Mouse (Mus musculus): ENCODE data around the gene Nek5. TPM values are rescaled to one million over a fixed set of nuclear protein-coding genes. Genes with fewer than 3 reads are reported as not detected.
A peak's percentile ranks its signal among the peaks of the same experiment; 100 is the strongest.

The Nek5 gene
- total and polyA plus RNA-seq, 2 experiments: 0.10 to 0.28 TPM

- 94% methylated on average over 8 of the region's 8 CpGs for WGBS
Observed at GRCm38 (mm10) chr8:22162206-22162605, 37.4 kb upstream of the Nek5 start.

GRCm38 (mm10) chr8:22150345-22150663 is 25.5 kb upstream of the Nek5 start:
- H3K79me2 ChIP-seq (ENCODE audit: control insufficient read depth, insufficient read depth, low read length): no peaks in the 10 kb centered on the region
- TF ChIP-seq CTCF (IDR thresholded peaks at IDR 0.05; ENCODE audit: low read depth, low read length): no peak
- TF ChIP-seq POLR2A (IDR thresholded peaks at IDR 0.05; ENCODE audit: extremely low read depth, insufficient read depth, low read length): no peak
- peaks cover 5% of the 10 kb centered on the region for H3K4me1 ChIP-seq (ENCODE audit: control insufficient read depth, insufficient read depth, low read length)
- no peaks in the 10 kb centered on the region for H3K27me3 ChIP-seq (ENCODE audit: control insufficient read depth, insufficient read depth, low read length)
- no peaks in the 10 kb centered on the region for H3K36me3 ChIP-seq (ENCODE audit: control insufficient read depth, insufficient read depth, low read length)
- no peak overlapping the region for H3K4me3 ChIP-seq (ENCODE audit: insufficient read depth, low read depth, low read length)
- DNase-seq (ENCODE audit: extremely low read depth, low read depth, low spot score): peak; percentile 69
- H3K9ac ChIP-seq (ENCODE audit: low read depth, low read length): no peak overlapping the region
- 31% methylated on average over 3 of the region's 3 CpGs for WGBS
- no peak overlapping the region for H3K27ac ChIP-seq (replicated peaks; ENCODE audit: insufficient read depth, low read depth, low read length)

More at GRCm38 (mm10) chr8:22162206-22162605, 37.4 kb upstream of the Nek5 start:
- Histone ChIP-seq H3K4me3 (ENCODE audit: insufficient read depth, low read depth, low read length) (no peak overlapping the region), H3K9ac (ENCODE audit: low read depth, low read length) (no peak overlapping the region), H3K79me2 (ENCODE audit: control insufficient read depth, insufficient read depth, low read length) (no peaks in the 10 kb centered on the region), H3K27ac (replicated peaks; ENCODE audit: insufficient read depth, low read depth, low read length) (no peak overlapping the region), H3K36me3 (ENCODE audit: control insufficient read depth, insufficient read depth, low read length) (0 out of 2 replicates have a peak, but pooled peaks cover 3% of the 10 kb centered on the region), H3K27me3 (ENCODE audit: control insufficient read depth, insufficient read depth, low read length) (no peaks in the 10 kb centered on the region), H3K4me1 (ENCODE audit: control insufficient read depth, insufficient read depth, low read length) (peaks cover 3% of the 10 kb centered on the region)
- no peak for DNase-seq (ENCODE audit: extremely low read depth, low read depth, low spot score)
- TF ChIP-seq POLR2A (IDR thresholded peaks at IDR 0.05; ENCODE audit: extremely low read depth, insufficient read depth, low read length) (no peak), CTCF (IDR thresholded peaks at IDR 0.05; ENCODE audit: low read depth, low read length) (no peak)

DNA sequence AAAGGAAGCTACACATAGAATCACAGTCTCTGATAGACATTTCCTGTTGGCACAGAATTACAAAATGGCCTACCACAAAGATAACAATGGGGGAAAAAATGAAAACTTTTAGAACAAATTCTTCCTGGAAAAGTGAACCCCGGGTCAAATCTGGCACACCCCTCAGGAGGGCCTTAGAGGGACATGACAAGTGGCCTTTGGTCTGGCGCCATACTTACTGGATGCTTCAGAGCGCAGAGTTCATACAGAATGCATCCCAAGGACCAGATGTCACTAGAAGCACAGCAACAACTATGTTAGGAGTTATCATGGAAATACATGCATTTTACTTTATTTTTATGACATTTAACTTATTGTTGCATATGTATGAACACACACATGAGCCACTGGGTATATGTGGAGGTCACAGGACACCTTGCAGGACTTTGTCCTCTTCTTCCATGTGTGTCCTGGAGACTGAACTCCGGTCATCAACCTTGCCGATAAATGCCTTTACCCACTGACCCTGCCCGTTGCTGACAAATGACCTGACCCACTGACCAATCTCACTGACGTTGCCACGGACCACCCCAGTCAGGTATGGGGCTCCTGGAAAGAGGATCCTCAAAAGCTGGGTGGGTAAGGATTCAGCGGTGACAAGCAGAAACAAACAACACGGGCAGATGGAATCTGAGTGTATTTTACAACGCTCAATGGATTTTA is 24.9 kb upstream of the Nek5 start:
- DNase-seq (ENCODE audit: extremely low read depth, low read depth, low spot score): peak; percentile 61
- no peaks in the 10 kb centered on the region for H3K27me3 ChIP-seq (ENCODE audit: control insufficient read depth, insufficient read depth, low read length)
- 31% methylated on average over 11 of the region's 11 CpGs for WGBS
- no peak overlapping the region for H3K27ac ChIP-seq (replicated peaks; ENCODE audit: insufficient read depth, low read depth, low read length)
- TF ChIP-seq CTCF (IDR thresholded peaks at IDR 0.05; ENCODE audit: low read depth, low read length) (no peak), POLR2A (IDR thresholded peaks at IDR 0.05; ENCODE audit: extremely low read depth, insufficient read depth, low read length) (no peak)
- no peak overlapping the region for H3K4me3 ChIP-seq (ENCODE audit: insufficient read depth, low read depth, low read length)
- no peaks in the 10 kb centered on the region for H3K79me2 ChIP-seq (ENCODE audit: control insufficient read depth, insufficient read depth, low read length)
- H3K4me1 ChIP-seq (ENCODE audit: control insufficient read depth, insufficient read depth, low read length): peaks cover 5% of the 10 kb centered on the region
- no peaks in the 10 kb centered on the region for H3K36me3 ChIP-seq (ENCODE audit: control insufficient read depth, insufficient read depth, low read length)
- no peak overlapping the region for H3K9ac ChIP-seq (ENCODE audit: low read depth, low read length)

- Histone ChIP-seq H3K27me3 (ENCODE audit: control insufficient read depth, insufficient read depth, low read length) (no peaks in the 10 kb centered on the region), H3K4me1 (ENCODE audit: control insufficient read depth, insufficient read depth, low read length) (peaks cover 5% of the 10 kb centered on the region), H3K36me3 (ENCODE audit: control insufficient read depth, insufficient read depth, low read length) (no peaks in the 10 kb centered on the region), H3K27ac (replicated peaks; ENCODE audit: insufficient read depth, low read depth, low read length) (no peak overlapping the region), H3K4me3 (ENCODE audit: insufficient read depth, low read depth, low read length) (no peak overlapping the region), H3K79me2 (ENCODE audit: control insufficient read depth, insufficient read depth, low read length) (no peaks in the 10 kb centered on the region), H3K9ac (ENCODE audit: low read depth, low read length) (no peak overlapping the region)
- no peak for TF ChIP-seq POLR2A (IDR thresholded peaks at IDR 0.05; ENCODE audit: extremely low read depth, insufficient read depth, low read length)
- no peak for TF ChIP-seq CTCF (IDR thresholded peaks at IDR 0.05; ENCODE audit: low read depth, low read length)
- 87% methylated on average over 7 of the region's 7 CpGs for WGBS
- DNase-seq (ENCODE audit: extremely low read depth, low read depth, low spot score): no peak
Observed at GRCm38 (mm10) chr8:22148367-22148740, 23.5 kb upstream of the Nek5 start.

GRCm38 (mm10) chr8:22147706-22148366 is 23.0 kb upstream of the Nek5 start:
- no peaks in the 10 kb centered on the region for H3K79me2 ChIP-seq (ENCODE audit: control insufficient read depth, insufficient read depth, low read length)
- no peak overlapping the region for H3K9ac ChIP-seq (ENCODE audit: low read depth, low read length)
- H3K4me3 ChIP-seq (ENCODE audit: insufficient read depth, low read depth, low read length): no peak overlapping the region
- no peak overlapping the region for H3K27ac ChIP-seq (replicated peaks; ENCODE audit: insufficient read depth, low read depth, low read length)
- WGBS: 71% methylated on average over 9 of the region's 9 CpGs
- no peaks in the 10 kb centered on the region for H3K36me3 ChIP-seq (ENCODE audit: control insufficient read depth, insufficient read depth, low read length)
- H3K4me1 ChIP-seq (ENCODE audit: control insufficient read depth, insufficient read depth, low read length): peaks cover 5% of the 10 kb centered on the region
- H3K27me3 ChIP-seq (ENCODE audit: control insufficient read depth, insufficient read depth, low read length): no peaks in the 10 kb centered on the region
- DNase-seq (ENCODE audit: extremely low read depth, low read depth, low spot score): peak; percentile 53
- TF ChIP-seq POLR2A (IDR thresholded peaks at IDR 0.05; ENCODE audit: extremely low read depth, insufficient read depth, low read length): no peak
- no peak for TF ChIP-seq CTCF (IDR thresholded peaks at IDR 0.05; ENCODE audit: low read depth, low read length)

- no peaks in the 10 kb centered on the region for H3K27me3 ChIP-seq (ENCODE audit: control insufficient read depth, insufficient read depth, low read length)
- WGBS: 91% methylated on average over 6 of the region's 6 CpGs
- H3K4me3 ChIP-seq (ENCODE audit: insufficient read depth, low read depth, low read length): no peak overlapping the region
- TF ChIP-seq CTCF (IDR thresholded peaks at IDR 0.05; ENCODE audit: low read depth, low read length): no peak
- no peak for TF ChIP-seq POLR2A (IDR thresholded peaks at IDR 0.05; ENCODE audit: extremely low read depth, insufficient read depth, low read length)
- H3K9ac ChIP-seq (ENCODE audit: low read depth, low read length): no peak overlapping the region
- no peaks in the 10 kb centered on the region for H3K79me2 ChIP-seq (ENCODE audit: control insufficient read depth, insufficient read depth, low read length)
- H3K36me3 ChIP-seq (ENCODE audit: control insufficient read depth, insufficient read depth, low read length): no peaks in the 10 kb centered on the region
- peaks cover 9% of the 10 kb centered on the region for H3K4me1 ChIP-seq (ENCODE audit: control insufficient read depth, insufficient read depth, low read length)
- no peak overlapping the region for H3K27ac ChIP-seq (replicated peaks; ENCODE audit: insufficient read depth, low read depth, low read length)
- DNase-seq (ENCODE audit: extremely low read depth, low read depth, low spot score): no peak
Observed at GRCm38 (mm10) chr8:22145831-22146230, 21.0 kb upstream of the Nek5 start.
